Mouse (Mus musculus): Measurements from ENCODE around the gene a.
"Not testable (repeated sequence)": the region's sequence is repeated elsewhere in the genome, so short reads cannot be mapped to it uniquely, and the experiment has no call there.

Gene a

GRCm38 (mm10) chr2:154922134-154922533, 130.9 kb downstream of the a start:
- not testable (repeated sequence) for DNase-seq (ENCODE audit: low spot score in 2 of 2)

DNA sequence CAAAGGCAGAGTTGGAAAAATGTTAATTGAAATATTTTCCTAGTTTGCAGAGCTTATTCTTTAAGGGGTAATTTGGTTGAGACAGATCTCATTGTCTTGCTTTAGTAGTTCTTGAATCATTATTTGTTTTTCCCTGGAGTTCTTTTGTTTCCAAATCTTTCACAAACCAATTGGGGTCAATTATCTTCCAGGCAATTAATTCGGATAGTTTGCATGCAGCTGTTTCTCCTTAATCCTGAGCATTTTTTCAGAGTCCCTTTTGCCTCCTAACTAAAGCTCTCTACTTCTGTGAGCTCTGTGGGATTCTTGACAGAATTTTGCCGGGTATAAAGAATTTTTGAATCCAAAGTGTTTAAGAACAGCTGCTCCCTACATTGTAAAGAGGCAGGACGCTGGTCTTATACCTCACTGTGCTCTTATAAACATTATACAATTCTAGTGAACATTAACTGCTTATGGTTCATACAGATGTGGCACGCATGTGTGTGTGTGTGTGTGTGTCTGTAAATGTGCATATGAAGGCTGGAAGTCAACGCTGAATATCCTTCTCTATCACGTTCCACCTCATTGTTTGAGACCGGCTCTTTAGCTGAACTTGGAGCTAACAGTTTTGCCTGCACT, 134.3 kb downstream of the a start:
- no peak for DNase-seq (ENCODE audit: low spot score in 2 of 2)

- no peak for DNase-seq (ENCODE audit: low spot score in 2 of 2)
Measured at GRCm38 (mm10) chr2:154926843-154927242, 135.6 kb downstream of the a start.

DNA sequence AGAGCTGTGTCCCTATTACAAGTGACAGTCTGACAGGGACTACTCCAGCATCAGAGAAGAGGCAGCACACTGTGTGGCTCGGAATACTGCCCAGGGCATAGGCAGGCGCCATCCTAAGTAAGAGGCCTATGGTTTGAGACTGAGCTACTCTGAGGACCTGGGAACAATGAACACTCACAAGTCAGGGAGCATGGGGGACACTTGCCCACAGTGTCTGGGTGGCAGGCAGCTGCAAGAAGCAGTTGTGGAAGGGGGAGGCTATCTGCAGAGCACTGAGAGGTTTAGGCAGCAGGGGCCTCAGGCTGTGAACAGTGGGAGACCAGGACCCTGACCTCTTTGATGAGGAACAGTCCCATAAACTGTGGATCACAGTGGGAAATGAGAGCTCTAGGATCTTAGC, 137.1 kb downstream of the a start:
- no peak for DNase-seq (ENCODE audit: low spot score in 2 of 2)

GRCm38 (mm10) chr2:154933884-154934283, 142.7 kb downstream of the a start:
- DNase-seq (ENCODE audit: low spot score in 2 of 2) = no peak

GRCm38 (mm10) chr2:154936106-154936505, 144.9 kb downstream of the a start:
- DNase-seq (ENCODE audit: low spot score in 2 of 2) = no peak

- no peak for DNase-seq (ENCODE audit: low spot score in 2 of 2)
Measured at GRCm38 (mm10) chr2:154936536-154937155, 145.4 kb downstream of the a start.

- no peak for DNase-seq (ENCODE audit: low spot score in 2 of 2)
Measured at GRCm38 (mm10) chr2:154937547-154938390, 146.6 kb downstream of the a start.

DNA sequence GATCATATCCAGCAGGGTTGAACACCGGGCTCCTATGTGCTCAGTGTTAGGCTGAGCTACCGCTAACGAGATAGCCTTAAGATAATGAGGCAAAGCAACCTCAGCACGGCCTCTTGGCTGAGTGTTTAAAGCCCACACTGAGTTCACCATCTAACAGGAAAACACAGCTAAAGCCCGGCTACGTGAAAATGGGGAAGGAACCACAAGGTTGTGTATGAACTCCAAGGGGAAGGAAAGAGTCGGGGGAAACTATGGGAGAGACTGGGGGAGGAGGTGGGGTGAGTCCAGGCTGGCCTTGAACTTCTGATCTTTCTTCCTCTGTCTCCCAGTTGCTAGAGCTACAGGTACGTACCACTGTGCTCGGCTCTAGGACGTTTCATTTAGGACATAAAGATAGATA, 150.8 kb downstream of the a start:
- no peak for DNase-seq (ENCODE audit: low spot score in 2 of 2)

GRCm38 (mm10) chr2:154942546-154942945, 151.3 kb downstream of the a start:
- no peak for DNase-seq (ENCODE audit: low spot score in 2 of 2)

GRCm38 (mm10) chr2:154943101-154943500, 151.9 kb downstream of the a start:
- peak; percentile 41 to 62 for DNase-seq (ENCODE audit: low spot score in 2 of 2)

- no peak for DNase-seq (ENCODE audit: low spot score in 2 of 2)
Measured at GRCm38 (mm10) chr2:154946921-154947320, 155.7 kb downstream of the a start.

DNA sequence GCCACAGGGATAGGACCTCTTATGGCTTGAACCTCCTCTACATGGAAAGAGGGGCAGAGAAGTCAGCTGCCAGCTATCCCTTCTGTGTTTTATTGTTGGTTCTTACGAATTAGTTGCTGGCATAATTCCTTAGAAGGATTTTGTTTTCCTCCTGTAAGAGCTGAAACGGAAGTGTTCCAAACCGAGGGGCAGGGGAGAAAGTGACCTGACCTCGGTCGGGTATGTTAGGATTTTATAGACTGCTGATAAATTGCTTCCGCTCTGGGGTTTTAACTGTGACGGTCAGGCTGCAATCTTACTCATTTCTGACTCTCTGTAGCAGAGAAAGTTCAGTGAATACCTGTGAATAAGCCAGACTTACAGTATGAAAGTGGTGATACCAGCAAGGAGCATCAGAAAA, 158.2 kb downstream of the a start:
- no peak for DNase-seq (ENCODE audit: low spot score in 2 of 2)

DNA sequence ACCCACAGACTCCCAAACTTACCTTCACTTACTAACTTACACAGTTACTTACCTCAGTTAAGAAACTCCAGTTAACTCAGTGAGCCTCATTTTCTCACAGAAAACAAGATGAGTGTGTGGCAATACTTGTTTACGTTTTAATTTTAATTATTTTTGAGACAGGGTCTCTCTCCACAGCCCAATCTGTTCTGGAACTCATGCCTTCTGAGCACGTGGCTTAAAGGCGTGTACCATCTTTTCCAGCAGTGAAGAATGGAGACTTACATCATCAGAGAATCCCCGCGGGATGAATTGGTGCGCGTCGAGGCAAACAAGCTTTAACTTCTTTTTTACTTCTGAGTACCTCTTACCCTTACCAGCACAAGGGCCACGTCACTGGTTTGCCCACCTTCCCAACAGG, 158.7 kb downstream of the a start:
- DNase-seq (ENCODE audit: low spot score in 2 of 2) = no peak

DNA sequence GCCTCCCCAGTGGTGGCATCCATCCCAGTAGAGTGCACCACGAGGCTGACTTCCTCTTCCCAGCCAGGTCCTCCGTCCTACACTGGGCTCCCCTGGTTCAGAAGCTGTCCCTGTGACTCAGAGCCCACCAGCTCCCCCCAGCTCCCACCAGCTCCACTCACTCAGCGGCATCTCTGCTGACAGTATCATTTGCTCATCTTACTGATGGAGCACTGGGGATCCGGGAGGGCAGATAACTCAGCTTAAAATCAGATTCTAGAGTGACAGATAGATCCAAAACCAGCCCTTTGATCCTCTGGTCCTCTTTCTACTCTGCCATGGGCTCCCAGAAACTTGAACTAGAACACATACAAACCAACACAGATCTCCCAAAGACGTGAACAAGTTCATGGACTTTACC, 159.4 kb downstream of the a start:
- DNase-seq (ENCODE audit: low spot score in 2 of 2) = no peak

- no peak for DNase-seq (ENCODE audit: low spot score in 2 of 2)
Measured at GRCm38 (mm10) chr2:154959486-154959885, 168.3 kb downstream of the a start.

DNA sequence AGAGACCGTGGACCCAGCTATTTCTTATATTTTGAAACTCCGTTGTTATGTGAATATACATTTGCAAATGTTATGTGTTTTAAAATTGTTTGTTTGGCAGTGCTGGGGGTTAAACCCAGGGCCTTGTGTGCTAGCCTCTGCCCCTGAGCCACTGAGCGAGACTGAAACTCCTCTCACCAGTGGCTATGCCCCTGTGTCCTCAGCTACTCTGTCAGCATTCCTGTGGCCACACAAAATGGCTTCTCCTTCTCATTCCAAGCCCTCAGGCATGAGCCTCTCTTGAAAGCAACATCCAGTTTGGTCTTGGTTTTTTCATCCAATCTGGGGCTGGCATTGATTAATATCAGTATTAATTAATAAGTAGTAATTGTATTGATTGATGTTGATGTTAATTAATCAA, 168.7 kb downstream of the a start:
- no peak for DNase-seq (ENCODE audit: low spot score in 2 of 2)

DNA sequence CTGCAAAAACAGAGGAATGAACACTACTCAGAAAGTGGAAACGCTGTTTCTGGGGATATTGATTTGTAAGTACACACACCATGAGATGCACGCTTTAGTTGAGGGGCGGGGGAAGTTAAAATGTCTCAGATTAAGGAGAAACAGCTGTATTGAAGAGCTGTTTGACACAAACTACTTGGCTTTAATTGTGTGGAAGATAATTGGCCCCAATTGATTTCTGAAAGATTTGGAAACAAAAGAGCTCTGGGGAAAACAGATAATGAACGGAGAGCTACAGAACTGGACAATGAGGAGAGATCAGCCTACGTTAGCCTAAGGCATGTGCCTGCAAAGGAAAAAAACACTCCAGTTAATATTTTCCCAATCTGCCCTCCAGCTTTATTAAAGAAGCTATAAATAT, 172.0 kb downstream of the a start:
- no peak for DNase-seq (ENCODE audit: low spot score in 2 of 2)

- not testable (repeated sequence) for DNase-seq (ENCODE audit: low spot score in 2 of 2)
Measured at GRCm38 (mm10) chr2:154969740-154970397, 178.7 kb downstream of the a start.

- no peak for DNase-seq (ENCODE audit: low spot score in 2 of 2)
Measured at GRCm38 (mm10) chr2:154971919-154972692, 180.9 kb downstream of the a start.

- no peak for DNase-seq (ENCODE audit: low spot score in 2 of 2)
Measured at GRCm38 (mm10) chr2:154972981-154973380, 181.8 kb downstream of the a start.

DNA sequence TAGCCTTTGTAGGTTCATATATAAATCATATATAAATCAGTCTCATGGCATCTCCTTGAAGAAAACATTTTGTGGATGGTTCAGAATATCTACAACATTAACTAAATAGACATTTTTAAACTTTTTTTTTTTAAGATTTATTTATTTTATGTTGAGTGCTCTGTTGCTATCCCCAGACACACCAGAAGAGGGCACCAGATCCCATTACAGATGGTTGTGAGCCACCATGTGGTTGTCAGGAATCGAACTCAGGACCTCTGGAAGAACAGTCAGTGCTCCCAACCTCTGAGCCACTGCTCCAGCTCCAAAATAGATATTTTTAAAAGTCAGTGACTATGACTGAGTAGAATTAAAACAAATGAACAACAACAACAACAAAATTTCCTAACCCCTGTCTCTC, 195.4 kb downstream of the a start:
- no peak for DNase-seq (ENCODE audit: low spot score in 2 of 2)
